Mouse (Mus musculus): ENCODE measurements around the gene Clcn1.

Gene Clcn1

DNA sequence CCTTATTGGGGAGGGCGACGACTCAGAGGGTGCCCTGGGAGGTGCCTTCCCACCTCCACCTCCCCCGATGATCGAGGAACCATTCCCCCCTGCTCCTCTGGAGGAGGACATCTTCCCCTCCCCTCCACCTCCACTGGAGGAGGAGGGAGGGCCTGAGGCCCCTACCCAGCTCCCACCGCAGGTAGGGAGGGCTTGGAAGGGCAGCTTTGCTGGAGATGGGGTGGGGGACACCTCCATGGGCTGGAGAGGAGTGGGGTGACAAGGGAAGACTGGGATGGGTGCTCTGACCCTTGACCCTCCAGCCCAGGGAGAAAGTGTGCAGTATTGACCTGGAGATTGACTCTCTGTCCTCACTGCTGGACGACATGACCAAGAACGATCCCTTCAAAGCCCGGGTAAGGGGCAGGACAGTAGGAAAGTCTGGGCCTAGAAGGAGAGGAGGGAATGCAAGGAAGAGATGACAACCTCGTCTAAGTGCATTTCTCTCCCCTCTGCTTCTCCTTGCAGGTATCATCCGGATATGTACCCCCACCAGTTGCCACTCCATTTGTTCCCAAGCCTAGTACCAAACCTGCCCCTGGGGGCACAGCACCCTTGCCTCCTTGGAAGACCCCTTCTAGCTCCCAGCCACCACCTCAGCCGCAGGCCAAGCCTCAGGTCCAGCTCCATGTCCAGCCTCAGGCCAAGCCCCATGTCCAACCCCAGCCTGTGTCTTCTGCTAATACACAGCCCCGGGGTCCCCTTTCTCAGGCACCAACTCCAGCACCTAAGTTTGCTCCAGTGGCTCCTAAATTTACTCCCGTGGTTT lies 64.7 kb downstream of the Clcn1 start:
- no peak for DNase-seq

- DNase-seq, result no peak
Observed at GRCm38 (mm10) chr6:42351776-42352485, 65.4 kb downstream of the Clcn1 start.

- no peak for DNase-seq
Observed at GRCm38 (mm10) chr6:42352486-42352846, 66.0 kb downstream of the Clcn1 start.

DNA sequence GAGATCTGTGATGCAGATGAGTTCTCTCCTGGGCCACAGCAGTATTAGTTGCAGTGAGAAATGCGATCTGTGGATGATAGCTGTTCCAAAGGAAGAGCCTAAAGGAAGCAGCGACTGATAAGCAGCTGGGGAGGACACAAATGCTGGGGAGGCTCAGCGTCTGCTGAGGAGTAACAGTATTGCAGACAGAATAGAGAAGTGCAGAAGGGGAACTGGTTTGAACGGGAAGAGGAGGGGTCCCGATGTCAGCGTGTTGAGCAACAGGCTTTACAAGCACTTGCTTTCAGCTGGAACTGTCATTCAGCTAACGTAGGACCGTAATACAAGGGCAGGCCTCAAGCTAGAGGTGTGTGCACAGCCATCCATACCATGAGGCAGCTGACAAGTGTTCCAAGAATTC lies 66.7 kb downstream of the Clcn1 start:
- no peak for DNase-seq

GRCm38 (mm10) chr6:42354076-42355019 lies 67.9 kb downstream of the Clcn1 start:
- no peak for DNase-seq

GRCm38 (mm10) chr6:42355366-42355765 lies 68.9 kb downstream of the Clcn1 start:
- no peak for DNase-seq

DNA sequence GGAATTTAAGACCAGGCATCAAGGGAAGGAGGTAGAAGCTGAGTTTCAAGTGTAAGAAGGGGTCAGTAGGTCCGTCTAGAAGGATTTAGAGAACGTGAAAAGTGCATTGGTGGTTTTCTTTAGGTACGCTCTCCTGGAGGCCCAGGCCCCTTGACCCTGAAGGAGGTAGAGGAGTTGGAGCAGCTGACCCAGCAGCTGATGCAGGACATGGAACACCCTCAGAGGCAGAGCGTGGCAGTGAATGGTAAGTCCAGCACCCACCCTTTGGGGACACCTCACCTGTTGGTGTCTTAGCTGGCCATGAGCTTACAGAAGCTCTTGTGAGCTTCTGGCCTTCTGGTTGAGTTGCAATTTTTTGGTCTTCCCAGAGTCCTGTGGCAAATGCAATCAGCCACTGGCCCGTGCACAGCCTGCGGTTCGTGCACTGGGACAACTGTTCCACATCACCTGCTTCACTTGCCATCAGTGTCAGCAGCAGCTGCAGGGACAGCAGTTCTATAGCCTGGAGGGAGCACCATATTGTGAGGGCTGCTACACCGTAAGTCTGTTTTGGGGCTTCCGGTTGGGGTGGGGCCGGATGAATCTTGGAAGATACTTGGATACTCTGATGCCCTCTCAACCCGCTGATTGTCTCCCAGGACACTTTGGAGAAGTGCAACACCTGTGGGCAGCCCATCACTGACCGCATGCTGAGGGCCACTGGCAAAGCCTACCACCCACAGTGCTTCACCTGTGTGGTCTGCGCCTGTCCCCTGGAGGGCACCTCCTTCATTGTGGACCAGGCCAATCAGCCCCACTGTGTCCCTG lies 69.5 kb downstream of the Clcn1 start:
- DNase-seq, result no peak

- no peak for DNase-seq
Observed at GRCm38 (mm10) chr6:42356913-42357312, 70.4 kb downstream of the Clcn1 start.

GRCm38 (mm10) chr6:42357901-42358300 lies 71.4 kb downstream of the Clcn1 start:
- no peak for DNase-seq

GRCm38 (mm10) chr6:42358901-42359300 lies 72.4 kb downstream of the Clcn1 start:
- DNase-seq, result no peak

DNA sequence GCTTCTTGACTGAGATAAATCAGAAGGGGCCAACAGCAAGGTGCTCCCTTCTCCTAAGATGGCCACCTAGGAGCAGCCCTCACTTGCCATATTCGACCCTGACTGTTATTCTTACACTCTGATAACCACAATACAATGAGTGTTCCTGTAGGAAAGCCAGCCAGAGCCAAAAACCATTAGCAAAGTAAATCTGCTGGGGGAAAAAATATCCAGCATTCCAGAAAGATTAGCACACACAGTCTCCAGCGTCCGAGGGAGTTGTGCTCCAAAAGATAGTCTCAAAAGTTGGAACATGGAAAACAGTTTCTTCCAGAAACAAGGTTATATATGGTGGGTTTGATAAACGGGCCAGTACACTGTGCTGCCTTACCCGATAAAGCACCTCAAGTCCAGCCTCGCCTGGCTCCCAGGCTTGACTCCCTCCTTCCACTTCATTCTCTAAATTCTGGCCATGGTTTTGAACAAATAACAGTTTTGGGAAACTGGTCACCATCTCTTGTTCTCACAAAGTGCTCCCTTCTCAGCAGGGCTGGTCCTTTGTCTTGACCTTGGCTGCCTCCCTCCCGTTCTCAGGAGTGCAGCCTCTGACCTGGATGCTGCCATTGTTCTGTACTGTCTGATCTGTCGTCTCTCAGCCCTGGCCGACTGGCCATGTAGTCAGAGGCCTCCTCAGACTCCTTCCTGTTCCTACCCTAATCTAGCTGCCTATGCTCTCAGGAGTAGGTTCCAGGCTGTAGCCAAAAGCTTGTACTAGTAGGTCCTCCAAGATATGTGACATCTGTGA lies 73.1 kb downstream of the Clcn1 start:
- no peak for DNase-seq

DNA sequence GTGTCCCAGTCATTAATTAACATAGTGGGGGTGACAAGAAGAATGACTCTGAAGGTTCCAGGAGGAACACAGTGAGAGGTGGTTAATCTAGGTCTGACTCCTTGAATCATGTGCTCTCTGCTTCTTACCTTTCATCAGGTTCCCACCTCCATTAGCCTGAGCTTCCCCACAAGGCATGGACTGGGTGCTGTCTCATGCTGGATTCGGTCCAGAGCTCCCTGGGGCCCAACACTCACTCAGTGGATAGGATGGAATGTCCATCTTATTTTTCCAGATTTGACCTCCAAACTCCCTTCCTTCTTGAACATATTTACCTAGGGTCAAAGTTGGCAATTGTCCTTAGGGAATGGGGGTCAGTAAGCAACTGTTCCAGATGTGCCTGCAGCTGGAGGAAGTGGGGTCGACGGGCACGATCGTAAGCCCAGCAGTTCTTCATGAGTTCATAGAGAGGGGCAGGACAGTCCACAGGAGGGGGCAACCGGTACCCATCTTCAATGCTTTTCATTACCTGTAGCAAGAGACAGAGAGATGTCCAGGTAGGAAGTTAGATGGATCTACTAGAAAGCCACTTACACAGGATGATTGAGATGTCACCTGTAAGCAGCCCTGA lies 73.9 kb downstream of the Clcn1 start:
- no peak for DNase-seq

DNA sequence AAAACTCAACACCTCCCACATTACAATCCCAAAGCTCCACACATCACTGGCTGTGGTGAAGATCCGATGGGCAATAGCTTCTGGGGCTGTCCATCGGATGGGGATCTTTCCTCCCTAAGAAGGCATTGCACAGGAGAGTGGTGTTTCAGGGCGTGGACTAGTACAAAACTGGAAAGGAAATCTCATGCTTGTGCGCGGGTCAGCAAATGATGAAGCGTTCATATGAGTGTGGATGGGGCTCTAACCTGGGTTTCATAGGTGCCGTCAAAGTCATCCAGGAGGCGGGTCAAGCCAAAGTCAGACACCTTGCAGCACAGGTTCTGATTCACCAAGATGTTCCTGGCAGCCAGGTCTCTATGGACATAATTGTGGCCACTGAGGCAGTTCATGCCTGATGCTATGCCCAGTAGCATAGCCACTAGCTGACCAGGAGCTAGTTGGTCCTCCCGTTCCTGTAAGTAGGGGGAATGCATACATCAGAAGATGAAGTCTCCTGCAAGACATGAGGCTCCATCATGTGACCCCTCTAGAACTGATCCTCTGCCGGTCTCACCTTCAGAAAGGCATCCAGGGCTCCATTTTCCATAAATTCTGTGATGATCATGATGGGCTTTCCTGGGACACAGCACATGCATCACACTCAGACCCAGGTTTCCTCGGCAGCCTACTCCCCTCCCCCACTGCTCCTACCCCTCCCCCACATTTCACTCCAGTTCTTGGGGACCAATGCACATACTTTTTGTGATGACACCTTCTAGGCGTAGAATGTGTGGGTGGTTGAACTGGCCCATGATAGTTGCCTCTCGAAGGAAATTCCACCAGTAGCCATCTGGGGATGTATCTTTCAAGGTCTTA lies 74.8 kb downstream of the Clcn1 start:
- DNase-seq, result no peak

DNA sequence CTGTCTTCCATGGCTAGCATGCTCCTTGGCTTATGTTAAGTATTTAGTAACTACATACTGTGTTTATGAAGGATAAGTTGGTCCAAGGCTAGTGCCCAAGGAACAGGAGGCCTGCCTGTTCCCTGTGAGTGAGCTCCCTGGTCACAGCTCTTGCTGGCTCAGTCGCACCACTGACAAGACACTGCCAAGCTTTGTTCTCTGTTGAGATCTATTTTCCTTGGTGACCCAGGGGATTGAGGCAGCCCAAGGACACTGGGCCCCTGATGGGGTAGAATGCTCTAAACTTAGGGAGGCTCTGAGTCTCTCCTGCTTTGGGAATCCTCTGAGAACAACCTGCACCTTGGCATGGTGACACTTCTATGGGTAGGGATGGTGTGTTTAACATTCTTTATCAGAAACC lies 75.6 kb downstream of the Clcn1 start:
- DNase-seq, result no peak

- DNase-seq, result no peak
Observed at GRCm38 (mm10) chr6:42362497-42362896, 76.0 kb downstream of the Clcn1 start.

GRCm38 (mm10) chr6:42362974-42363373 lies 76.5 kb downstream of the Clcn1 start:
- no peak for DNase-seq

DNA sequence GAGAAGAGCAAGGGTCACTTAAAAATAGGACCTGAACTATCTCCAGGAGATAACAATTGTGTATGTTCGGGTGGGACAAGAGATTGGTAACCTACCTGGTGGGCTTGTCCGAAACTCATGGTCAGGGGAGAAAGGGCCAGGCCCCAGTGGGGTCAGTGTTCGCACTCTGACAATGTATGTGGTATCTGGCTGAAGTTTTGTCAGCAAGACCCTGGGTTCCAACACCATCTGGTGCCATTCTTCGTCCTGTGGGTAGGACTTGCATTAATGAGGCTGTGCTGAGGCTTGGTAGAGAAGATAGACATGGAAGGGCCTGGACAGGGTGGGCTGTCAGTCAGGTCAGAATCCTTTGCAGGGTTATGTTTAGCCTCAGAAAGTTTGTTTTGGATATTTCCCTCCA lies 77.6 kb downstream of the Clcn1 start:
- DNase-seq, result no peak

DNA sequence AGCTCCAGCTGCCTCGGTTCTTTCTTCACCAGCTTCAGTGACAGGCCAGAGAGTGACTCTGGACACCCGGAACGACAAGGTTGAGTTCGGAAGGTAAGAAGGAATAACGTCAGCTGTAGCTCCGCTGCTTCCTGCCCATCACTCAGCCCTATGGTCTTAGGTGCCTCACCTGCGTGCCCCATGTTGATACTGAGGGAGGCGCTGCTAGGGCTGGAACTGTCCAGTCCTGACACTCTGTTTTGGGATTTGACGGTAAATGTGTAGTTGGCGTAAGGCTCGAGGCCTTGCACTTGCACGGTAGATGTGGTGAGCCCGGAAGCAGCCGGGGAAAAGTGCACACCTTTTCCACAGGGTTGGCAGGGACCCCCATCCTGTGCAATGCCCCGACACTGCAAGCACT lies 78.1 kb downstream of the Clcn1 start:
- DNase-seq, result no peak

DNA sequence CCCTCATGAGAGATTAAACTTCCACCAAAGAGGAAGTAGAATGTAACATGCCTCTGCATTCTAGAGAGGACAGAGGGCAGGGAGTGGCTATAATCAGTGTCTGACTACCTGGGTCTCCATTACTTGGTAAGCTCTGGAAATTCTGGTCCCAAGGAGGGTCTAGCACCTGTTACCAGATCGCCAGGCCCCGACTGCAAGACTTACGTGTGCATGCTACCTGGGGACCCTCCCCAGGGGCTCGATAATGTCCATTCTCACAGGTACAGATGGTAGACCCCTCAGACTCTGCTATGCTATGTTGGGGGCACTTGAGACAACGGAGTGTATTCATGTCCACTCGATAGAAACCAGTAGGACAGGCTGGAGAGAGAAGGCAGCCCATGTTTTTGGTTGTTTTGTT lies 78.7 kb downstream of the Clcn1 start:
- DNase-seq, result no peak

All from right cerebral cortex, postnatal 4 days (tissue).